Mouse (Mus musculus) embryonic facial prominence, embryonic 13.5 days (tissue): ENCODE results near the gene Fam122a. TPM values are rescaled to one million over a fixed set of nuclear protein-coding genes. Genes with fewer than 3 reads are reported as not detected.
A peak's percentile ranks its signal among the peaks of the same experiment; 100 is the strongest.

Source experiments
- ATAC-seq: fragments of 200-750 bp; cut with Nextera tagmentation; 2 replicates; pipeline ENCODE4 v1.8.0; 2017; ENCODE audit warnings: low read depth; ENCODE audit not compliant: insufficient number of reproducible peaks, insufficient read depth, low FRiP score, low TSS enrichment
- H3K27ac ChIP-seq: fragments of 300-500 bp; sonication (generic); 2 replicates; pipeline ENCODE4 v1.5.1; 2015; ENCODE audit warnings: moderate library complexity, mild to moderate bottlenecking, inconsistent platforms
- H3K27me3 ChIP-seq: fragments of 300-500 bp; sonication (generic); 2 replicates; pipeline ENCODE4 v1.6.1; 2015; ENCODE audit warnings: mild to moderate bottlenecking, inconsistent platforms
- H3K36me3 ChIP-seq: fragments of 300-500 bp; sonication (generic); 2 replicates; pipeline ENCODE4 v1.6.1; 2015; ENCODE audit warnings: mild to moderate bottlenecking, inconsistent platforms
- H3K4me1 ChIP-seq: fragments of 300-500 bp; sonication (generic); 2 replicates; pipeline ENCODE4 v1.6.1; 2015; ENCODE audit warnings: inconsistent platforms
- H3K4me2 ChIP-seq: fragments of 300-500 bp; sonication (generic); 2 replicates; pipeline ENCODE4 v1.6.1; 2015; ENCODE audit warnings: moderate library complexity, mild to moderate bottlenecking, inconsistent platforms
- H3K4me3 ChIP-seq: fragments of 300-500 bp; sonication (generic); 2 replicates; pipeline ENCODE4 v1.5.1; 2015; ENCODE audit warnings: mild to moderate bottlenecking, inconsistent platforms
- H3K9ac ChIP-seq: fragments of 300-500 bp; sonication (generic); 2 replicates; pipeline ENCODE4 v1.6.1; 2015; ENCODE audit warnings: mild to moderate bottlenecking, inconsistent platforms
- H3K9me3 ChIP-seq: fragments of 300-500 bp; sonication (generic); 2 replicates; pipeline ENCODE4 v1.6.1; 2016; ENCODE audit warnings: inconsistent platforms
- whole genome bisulfite sequencing: fragments of 180-500 bp; shearing (Covaris S2); methylation state at CpG from one replicate; pipeline ENCODE4 v1.1.7; 2015; ENCODE audit warnings: mixed read lengths; 5-methylcytosine and 5-hydroxymethylcytosine counted together
- polyA plus RNA-seq: library from polyadenylated mRNA; unstranded; fragments of >200 nt; fragmentation: Nextera tagmentation; extraction: Ambion mirVana; gene quantifications from 2 replicates; pipeline ENCODE4 v1.2.1, GENCODE M21; 2015

The Fam122a gene
- polyA plus RNA-seq, 1 experiment from 2014 or later, result 59.4 TPM

- Histone ChIP-seq H3K27me3 (no peaks in the 10 kb centered on the region), H3K4me3 (no peak overlapping the region), H3K9ac (no peak overlapping the region), H3K4me1 (0 out of 2 replicates have a peak, but pooled peaks cover 8% of the 10 kb centered on the region), H3K36me3 (no peaks in the 10 kb centered on the region), H3K9me3 (no peaks in the 10 kb centered on the region), H3K27ac (no peak overlapping the region), H3K4me2 (no peak overlapping the region)
- ATAC-seq, result no peak
- WGBS, result 82% methylated on average over 13 of the region's 13 CpGs
Measured at GRCm38 (mm10) chr19:24453379-24453778, 23.8 kb downstream of the Fam122a start.

- H3K27me3 ChIP-seq, result no peaks in the 10 kb centered on the region
- WGBS, result 13% methylated on average over 3 of the region's 3 CpGs
- 0 out of 2 replicates have a peak, but pooled peaks cover 8% of the 10 kb centered on the region for H3K4me1 ChIP-seq
- no peak for ATAC-seq
- H3K36me3 ChIP-seq, result no peaks in the 10 kb centered on the region
- no peak overlapping the region for H3K4me3 ChIP-seq
- H3K4me2 ChIP-seq, result no peak overlapping the region
- H3K9me3 ChIP-seq, result no peaks in the 10 kb centered on the region
- H3K9ac ChIP-seq, result no peak overlapping the region
- H3K27ac ChIP-seq, result peak overlapping the region; percentile 51
Measured at GRCm38 (mm10) chr19:24452441-24452898, 24.7 kb downstream of the Fam122a start.

- Histone ChIP-seq H3K36me3 (no peaks in the 10 kb centered on the region), H3K9ac (no peak overlapping the region), H3K4me1 (0 out of 2 replicates have a peak, but pooled peaks cover 8% of the 10 kb centered on the region), H3K4me2 (no peak overlapping the region), H3K9me3 (no peaks in the 10 kb centered on the region), H3K27me3 (no peaks in the 10 kb centered on the region), H3K27ac (no peak overlapping the region), H3K4me3 (no peak overlapping the region)
- 79% methylated on average over 3 of the region's 3 CpGs for WGBS
- ATAC-seq, result no peak
Measured at GRCm38 (mm10) chr19:24451626-24452025, 25.5 kb downstream of the Fam122a start.

DNA sequence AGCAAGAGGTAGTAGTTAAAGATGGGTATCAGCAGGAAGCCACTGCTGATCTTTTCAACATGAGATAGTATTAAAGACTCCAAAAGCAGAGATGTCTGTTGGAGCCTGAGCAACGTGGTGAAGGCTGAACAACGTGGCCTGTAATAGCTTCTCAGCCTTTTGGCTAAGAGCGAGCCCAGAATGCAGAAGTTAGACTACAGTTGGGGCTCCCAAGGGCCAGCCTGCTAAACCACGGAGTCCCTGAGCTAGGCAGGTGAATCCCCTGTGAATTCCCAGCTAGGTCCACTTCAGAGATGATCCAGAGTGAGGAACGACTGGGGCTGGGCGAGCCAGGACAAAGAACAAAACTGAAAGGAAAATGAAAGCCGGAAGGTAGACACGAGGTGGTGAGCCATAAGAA, 26.4 kb downstream of the Fam122a start:
- Histone ChIP-seq H3K4me3 (no peak overlapping the region), H3K4me1 (0 out of 2 replicates have a peak, but pooled peaks cover 8% of the 10 kb centered on the region), H3K36me3 (no peaks in the 10 kb centered on the region), H3K27ac (no peak overlapping the region), H3K9me3 (no peaks in the 10 kb centered on the region), H3K9ac (no peak overlapping the region), H3K4me2 (no peak overlapping the region), H3K27me3 (no peaks in the 10 kb centered on the region)
- 91% methylated on average over 8 of the region's 8 CpGs for WGBS
- no peak for ATAC-seq

DNA sequence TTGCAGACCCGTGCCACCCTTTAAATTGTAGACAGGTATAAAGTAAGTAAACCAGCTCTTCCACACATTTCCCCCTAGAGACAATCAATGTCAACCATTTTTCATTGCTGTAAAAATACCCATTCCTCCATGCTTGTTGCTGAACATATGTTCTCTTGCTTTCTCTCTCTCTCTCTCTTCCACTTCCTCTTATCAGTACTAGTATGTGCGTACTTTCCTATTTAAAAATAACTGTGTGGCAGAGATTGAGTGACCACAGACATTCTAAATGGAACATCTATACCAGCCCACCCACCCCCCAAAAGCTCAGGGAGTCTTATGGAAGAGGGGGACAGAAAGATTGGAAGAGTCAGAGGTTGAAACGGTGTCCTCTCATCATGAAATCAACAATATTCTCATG, 32.8 kb downstream of the Fam122a start:
- no peak overlapping the region for H3K4me2 ChIP-seq
- H3K27me3 ChIP-seq, result no peaks in the 10 kb centered on the region
- no peak overlapping the region for H3K9ac ChIP-seq
- H3K27ac ChIP-seq, result no peak overlapping the region
- WGBS, result 87% methylated on average over 3 of the region's 3 CpGs
- H3K36me3 ChIP-seq, result no peaks in the 10 kb centered on the region
- no peaks in the 10 kb centered on the region for H3K4me1 ChIP-seq
- no peak for ATAC-seq
- no peaks in the 10 kb centered on the region for H3K9me3 ChIP-seq
- H3K4me3 ChIP-seq, result no peak overlapping the region

DNA sequence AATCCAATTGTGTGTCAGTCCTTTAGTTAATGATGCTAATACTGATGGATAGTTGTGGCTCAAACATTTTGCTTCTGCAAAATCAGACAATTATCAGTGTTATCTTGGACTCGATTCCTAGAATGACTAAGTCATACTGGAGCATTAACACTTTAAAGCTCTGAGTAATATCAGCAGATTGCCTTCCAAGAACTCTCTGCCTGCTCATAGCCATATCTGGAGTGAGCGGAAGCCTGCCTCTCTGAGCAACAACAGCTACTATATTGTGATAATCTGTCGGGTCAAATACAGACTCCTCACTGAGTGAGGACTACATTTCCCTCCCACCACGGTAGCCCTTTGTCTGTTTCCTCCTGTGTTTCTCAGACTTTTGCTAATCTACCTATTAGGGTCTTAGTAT, 37.4 kb downstream of the Fam122a start:
- 83% methylated on average over 4 of the region's 4 CpGs for WGBS
- no peak for ATAC-seq
- H3K27ac ChIP-seq, result no peak overlapping the region
- H3K4me2 ChIP-seq, result no peak overlapping the region
- no peak overlapping the region for H3K4me3 ChIP-seq
- no peaks in the 10 kb centered on the region for H3K36me3 ChIP-seq
- H3K9me3 ChIP-seq, result no peaks in the 10 kb centered on the region
- H3K27me3 ChIP-seq, result no peaks in the 10 kb centered on the region
- no peak overlapping the region for H3K9ac ChIP-seq
- H3K4me1 ChIP-seq, result 0 out of 2 replicates have a peak, but pooled peaks cover 4% of the 10 kb centered on the region

GRCm38 (mm10) chr19:24434291-24434690, 42.9 kb downstream of the Fam122a start:
- 83% methylated on average over 6 of the region's 6 CpGs for WGBS
- H3K9ac ChIP-seq, result no peak overlapping the region

DNA sequence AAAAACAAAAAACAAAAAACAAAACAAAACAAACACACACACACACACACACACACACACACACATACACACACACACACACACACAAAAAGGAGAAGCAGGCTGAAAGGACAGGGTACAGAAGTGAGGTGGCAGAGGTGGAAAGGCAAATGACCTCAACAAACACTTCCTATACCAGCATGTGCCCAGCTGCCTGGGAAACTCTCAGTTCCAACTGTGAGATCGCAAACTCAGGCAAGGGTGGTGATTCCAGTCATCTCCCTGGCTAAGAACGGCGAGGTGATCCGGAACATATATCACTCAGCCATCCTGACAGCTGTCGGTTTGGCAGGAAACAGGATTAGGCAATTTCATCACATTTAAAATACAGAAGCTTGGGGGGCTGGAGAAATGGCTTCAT, 44.7 kb downstream of the Fam122a start:
- Histone ChIP-seq H3K27ac (no peak overlapping the region), H3K9me3 (no peaks in the 10 kb centered on the region), H3K4me2 (no peak overlapping the region), H3K9ac (no peak overlapping the region), H3K27me3 (no peaks in the 10 kb centered on the region), H3K36me3 (no peaks in the 10 kb centered on the region), H3K4me1 (0 out of 2 replicates have a peak, but pooled peaks cover 8% of the 10 kb centered on the region), H3K4me3 (no peak overlapping the region)
- 94% methylated on average over 5 of the region's 5 CpGs for whole genome bisulfite sequencing
- ATAC-seq, result no peak

More at GRCm38 (mm10) chr19:24434291-24434690, 42.9 kb downstream of the Fam122a start:
- 0 out of 2 replicates have a peak, but pooled peaks cover 8% of the 10 kb centered on the region for H3K4me1 ChIP-seq
- no peak overlapping the region for H3K4me3 ChIP-seq
- no peaks in the 10 kb centered on the region for H3K36me3 ChIP-seq
- H3K4me2 ChIP-seq, result no peak overlapping the region
- ATAC-seq, result no peak
- H3K9me3 ChIP-seq, result no peaks in the 10 kb centered on the region
- no peak overlapping the region for H3K27ac ChIP-seq
- no peaks in the 10 kb centered on the region for H3K27me3 ChIP-seq

DNA sequence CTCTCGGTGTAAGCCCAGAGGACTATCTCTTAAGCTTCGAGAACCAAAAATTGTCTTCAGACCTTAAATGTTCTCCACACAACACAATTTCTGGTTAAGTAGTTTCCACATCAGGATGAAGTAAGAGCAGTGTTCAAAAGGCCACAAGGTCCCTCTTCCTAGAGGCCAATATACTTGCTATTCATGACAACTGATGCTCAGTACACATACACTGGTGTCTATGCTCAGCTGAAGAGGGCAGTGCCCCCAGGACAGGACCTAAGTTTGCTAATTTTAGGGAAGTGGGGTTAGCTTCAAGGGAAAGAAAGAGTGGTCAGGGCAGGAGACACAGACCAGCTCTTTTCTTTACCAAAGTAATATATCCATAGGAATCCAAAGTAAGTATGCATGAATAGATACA, 45.8 kb downstream of the Fam122a start:
- ATAC-seq, result no peak
- H3K27me3 ChIP-seq, result no peaks in the 10 kb centered on the region
- no peaks in the 10 kb centered on the region for H3K36me3 ChIP-seq
- H3K9me3 ChIP-seq, result no peaks in the 10 kb centered on the region
- H3K4me1 ChIP-seq, result 0 out of 2 replicates have a peak, but pooled peaks cover 8% of the 10 kb centered on the region
- no peak overlapping the region for H3K9ac ChIP-seq
- no peak overlapping the region for H3K4me3 ChIP-seq
- H3K4me2 ChIP-seq, result no peak overlapping the region
- no peak overlapping the region for H3K27ac ChIP-seq
- 89% methylated on average over 2 of the region's 2 CpGs for WGBS

DNA sequence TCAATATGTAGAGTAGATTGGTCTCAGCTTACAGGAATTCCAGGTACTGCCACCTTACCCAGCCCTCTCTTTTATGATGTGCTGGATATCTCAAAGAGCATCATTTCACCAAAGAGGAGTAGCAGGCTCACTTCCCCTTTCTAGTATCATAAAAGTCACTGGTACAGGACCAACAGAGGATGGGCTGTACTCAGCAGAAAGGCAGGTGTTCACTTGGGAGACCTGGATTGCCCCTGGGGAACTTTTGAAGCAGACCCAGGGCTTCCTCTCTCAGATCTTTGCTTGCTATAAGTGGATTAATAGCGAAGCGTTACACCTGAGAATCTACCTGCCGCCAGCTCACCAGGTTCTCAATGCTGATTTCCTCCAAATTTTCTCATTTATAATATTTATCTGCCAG, 49.1 kb downstream of the Fam122a start:
- WGBS, result 84% methylated on average over 3 of the region's 3 CpGs
- Histone ChIP-seq H3K27ac (no peak overlapping the region), H3K4me1 (0 out of 2 replicates have a peak, but pooled peaks cover 3% of the 10 kb centered on the region), H3K9ac (no peak overlapping the region), H3K4me3 (no peak overlapping the region), H3K27me3 (no peaks in the 10 kb centered on the region), H3K4me2 (no peak overlapping the region), H3K36me3 (no peaks in the 10 kb centered on the region), H3K9me3 (no peaks in the 10 kb centered on the region)
- ATAC-seq, result no peak

- no peak overlapping the region for H3K27ac ChIP-seq
- no peak overlapping the region for H3K9ac ChIP-seq
- no peaks in the 10 kb centered on the region for H3K9me3 ChIP-seq
- H3K4me1 ChIP-seq, result 0 out of 2 replicates have a peak, but pooled peaks cover 3% of the 10 kb centered on the region
- WGBS, result 59% methylated on average over 4 of the region's 4 CpGs
- H3K27me3 ChIP-seq, result no peaks in the 10 kb centered on the region
- H3K36me3 ChIP-seq, result no peaks in the 10 kb centered on the region
- no peak overlapping the region for H3K4me3 ChIP-seq
- H3K4me2 ChIP-seq, result no peak overlapping the region
- no peak for ATAC-seq
Measured at GRCm38 (mm10) chr19:24427258-24427657, 49.9 kb downstream of the Fam122a start.

DNA sequence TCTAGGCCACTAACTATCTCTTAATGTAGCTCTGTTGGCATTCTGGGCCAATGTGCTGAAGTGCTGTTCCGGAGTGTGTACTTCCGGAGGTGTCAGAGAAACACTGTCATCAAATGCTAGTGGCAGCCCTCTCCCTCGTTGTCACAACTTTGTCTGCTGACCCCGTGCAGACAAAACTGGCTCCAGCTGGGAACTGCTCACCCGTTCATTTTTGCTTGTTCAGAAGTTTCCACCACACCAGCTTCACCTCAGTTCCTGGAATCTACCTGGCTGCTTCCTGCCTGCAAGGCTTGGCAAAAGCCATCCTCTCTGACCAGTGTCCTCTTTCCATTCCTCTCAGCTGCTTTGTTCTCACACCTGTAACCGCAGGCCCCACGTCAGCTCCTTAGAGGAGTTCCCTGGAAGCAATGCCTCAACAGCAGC, 50.4 kb downstream of the Fam122a start:
- Histone ChIP-seq H3K27me3 (no peaks in the 10 kb centered on the region), H3K27ac (no peak overlapping the region), H3K4me1 (0 out of 2 replicates have a peak, but pooled peaks cover 1% of the 10 kb centered on the region), H3K36me3 (no peaks in the 10 kb centered on the region), H3K9ac (no peak overlapping the region), H3K4me3 (no peak overlapping the region), H3K9me3 (no peaks in the 10 kb centered on the region), H3K4me2 (no peak overlapping the region)
- ATAC-seq, result no peak
- 81% methylated on average over 7 of the region's 7 CpGs for WGBS
